Mouse (Mus musculus) kidney, adult 2 months (tissue): ENCODE results near the gene Cobl.

ENCODE experiments used
- CTCF ChIP-seq: fragments of 200-500 bp; conservative IDR thresholded peaks from 2 replicates; pipeline ENCODE4 v1.5.1; 2011; ENCODE audit warnings: low read depth, mild to moderate bottlenecking, control low read depth, low read length, moderate library complexity, mixed read lengths; ENCODE audit not compliant: insufficient read depth, insufficient read length
- POLR2A ChIP-seq: fragments of 200-500 bp; IDR thresholded peaks from one replicate; pipeline ENCODE4 v1.6.1; 2011; ENCODE audit warnings: low read depth, low read length, control low read depth

- TF ChIP-seq CTCF (no peak), POLR2A (no peak)
Measured at GRCm38 (mm10) chr11:12231481-12232035, 233.2 kb downstream of the Cobl start.
